ENCODE assay signal across 17 mouse cellular contexts in genomic region chr17:81698789-81699188, GRCm38 (mm10). TPM values are rescaled to one million over a fixed set of nuclear protein-coding genes. Genes with fewer than 3 reads are reported as not detected.
DNase-seq lines count a peak whose midpoint lies in the region; ATAC-seq lines count a peak whose summit lies in the region.
"Had no signal": no experiment of that assay in that cellular context is flagged by ENCODE, and none has a peak within 500 bp of the region (broad histone marks: within the 10 kb centered on the region; RNA-seq: fewer than 3 reads in every experiment).

No protein-coding gene starts in this region.

- peaks cover 28% of the 10 kb centered on the region for H3K4me1 ChIP-seq in heart, embryonic 15.5 days (replicated peaks)
- H3K4me1 ChIP-seq in kidney, embryonic 15.5 days: peaks cover 10% of the 10 kb centered on the region

- H3K27ac ChIP-seq in heart, embryonic 15.5 days: peak overlapping the region; percentile 15; the same call in 1 of the 2 replicates
- no peak overlapping the region for H3K27ac ChIP-seq in kidney, embryonic 15.5 days
- H3K27ac ChIP-seq: midbrain, embryonic 10.5 days had no signal

- no peak overlapping the region for H3K9ac ChIP-seq in heart, embryonic 15.5 days
- H3K9ac ChIP-seq in kidney, embryonic 15.5 days: no peak overlapping the region

- WGBS in heart, embryonic 15.5 days: 38% methylated on average over 10 of the region's 10 CpGs
- 34% methylated on average over 10 of the region's 10 CpGs for WGBS in kidney, embryonic 15.5 days

- no peak for DNase-seq in heart, adult 18-20 months
- no peak for DNase-seq in kidney, postnatal 25 days
- peak; percentile 14 for DNase-seq in retina, embryonic 14.5 days (ENCODE audit: low spot score)
- DNase-seq in retina, postnatal 1 day: no peak
- DNase-seq: adrenal gland, postnatal 14 days; cerebellum, adult 8-10 months; liver; lung, adult 2 months; spleen, adult 18-20 months; thymus, postnatal 4 days had no signal

- H3K4me2 ChIP-seq in heart, embryonic 15.5 days: no peak overlapping the region
- H3K4me2 ChIP-seq in kidney, embryonic 15.5 days: peak overlapping the region; percentile 29

- no peak overlapping the region for H3K4me3 ChIP-seq in heart, embryonic 15.5 days
- H3K4me3 ChIP-seq in kidney, embryonic 15.5 days (replicated peaks): no peak overlapping the region
- H3K4me3 ChIP-seq: midbrain, embryonic 10.5 days had no signal

- H3K27me3 ChIP-seq in heart, embryonic 15.5 days: no peaks in the 10 kb centered on the region
- no peaks in the 10 kb centered on the region for H3K27me3 ChIP-seq in kidney, embryonic 15.5 days

- peaks cover 3% of the 10 kb centered on the region; the same call in 1 of the 2 replicates for H3K36me3 ChIP-seq in heart, embryonic 15.5 days
- no peaks in the 10 kb centered on the region for H3K36me3 ChIP-seq in kidney, embryonic 15.5 days
- H3K36me3 ChIP-seq: G1E; midbrain, embryonic 10.5 days had no signal

- no peaks in the 10 kb centered on the region for H3K9me3 ChIP-seq in heart, embryonic 15.5 days (replicated peaks)
- no peaks in the 10 kb centered on the region for H3K9me3 ChIP-seq in kidney, embryonic 15.5 days (replicated peaks)
- H3K9me3 ChIP-seq: midbrain, embryonic 10.5 days had no signal

- ATAC-seq in heart, embryonic 15.5 days (replicated peaks; ENCODE audit: insufficient number of reproducible peaks, insufficient read depth, low FRiP score, low read depth): no peak
- 0 out of 2 replicates have a peak, but pooled peaks have one; percentile 52 for ATAC-seq in kidney, embryonic 15.5 days (replicated peaks; ENCODE audit: low FRiP score)
- ATAC-seq in activated CD4-positive, CD25-positive, alpha-beta regulatory T cell, adult 4 months: no peak
- ATAC-seq: forebrain, embryonic 16.5 days; hindbrain, embryonic 16.5 days had no signal

RNA-seq across cellular contexts. Expression of gene Slc8a1, which starts 39.4 kb away (rescaled TPM):
- 73.3 and 83.6 TPM in 2 replicates for polyA plus RNA-seq in heart, embryonic 15.5 days (2015; fragmentation: Nextera tagmentation; extraction: Ambion mirVana)
- 100 to 1,000 TPM; 508 to 537 TPM for total RNA-seq in heart, adult 18-20 months (2021)
- 10.5 and 11.8 TPM in 2 replicates for polyA plus RNA-seq in kidney, embryonic 15.5 days (2015; fragmentation: Nextera tagmentation; extraction: Ambion mirVana)
- polyA plus RNA-seq in activated CD4-positive, CD25-positive, alpha-beta regulatory T cell, adult 4 months (2017; shearing (Covaris generic)): under 1 TPM in 1 of 2 experiments, not detected in 1; 0.03 TPM
- polyA plus RNA-seq: G1E had no signal

Comparison
In these comparisons a context has a peak if more than half of its experiments do, and no peak if none do; other contexts are left out.
1. RNA of gene Slc8a1, which starts 39.4 kb away (polyA plus RNA-seq): 73.3 to 83.6 TPM in heart, embryonic 15.5 days and 10.5 to 11.8 TPM in kidney, embryonic 15.5 days; 0.03 TPM in activated CD4-positive, CD25-positive, alpha-beta regulatory T cell, adult 4 months; every median in the first group is over 10 times any median in the second.